Mouse (Mus musculus): Measurements from ENCODE around the gene Nfkb1. TPM values are rescaled to one million over a fixed set of nuclear protein-coding genes. Genes with fewer than 3 reads are reported as not detected.

Nfkb1 gene
- total and polyA plus RNA-seq, 3 experiments = 271 to 369 (median 346) TPM

- Histone ChIP-seq H3K4me1 (ENCODE audit: control insufficient read depth in 1 of 2, insufficient read depth in 2 of 2) (peaks cover 11 to 41% of the 10 kb centered on the region in 2 experiments), H3K79me2 (replicated peaks; ENCODE audit: control insufficient read depth, extremely low read depth, insufficient read depth, poor library complexity, severe bottlenecking) (no peaks in the 10 kb centered on the region), H3K27ac (ENCODE audit: insufficient read depth, low read depth) (no peak overlapping the region), H3K36me3 (replicated peaks in 1 of 2; ENCODE audit: control insufficient read depth in 1 of 2, insufficient read depth in 1 of 2, low read length in 1 of 2) (peaks cover 63 to 76% of the 10 kb centered on the region in 2 experiments), H3K4me2 (ENCODE audit: insufficient read depth, low read depth, poor library complexity, severe bottlenecking) (no peak overlapping the region), H3K9me3 (replicated peaks; ENCODE audit: low read length) (no peaks in the 10 kb centered on the region), H3K9ac (ENCODE audit: insufficient read depth, low read depth) (no peak overlapping the region), H3K27me3 (replicated peaks) (no peaks in the 10 kb centered on the region), H3K4me3 (replicated peaks in 1 of 3; ENCODE audit: low read depth in 2 of 3, low read length in 2 of 3, poor library complexity in 1 of 3) (no peak overlapping the region)
- dilution Hi-C loops (cut with MboI; ENCODE audit: extremely low pct_ligation_motif_present, extremely low pct_unique_long_range_greater_than_20kb, low sequenced_read_pairs) = no loop called here
- no peak for DNase-seq (ENCODE audit: extremely low read depth)
- TF ChIP-seq BHLHE40 (IDR thresholded peaks at IDR 0.05; ENCODE audit: low read depth, low read length) (no peak), TBP (conservative IDR thresholded peaks at IDR 0.05; ENCODE audit: low read depth, low read length) (no peak), MXI1 (IDR thresholded peaks at IDR 0.05; ENCODE audit: low read depth, low read length) (no peak), MAX (IDR thresholded peaks at IDR 0.05; ENCODE audit: low read length) (no peak), IRF4 (IDR thresholded peaks at IDR 0.05; ENCODE audit: low read depth, low read length) (no peak), PAX5 (IDR thresholded peaks at IDR 0.05; ENCODE audit: low read length) (no peak), ZNF384 (IDR thresholded peaks at IDR 0.05; ENCODE audit: low read depth, low read length) (peak; percentile 62)
- in situ Hi-C loops (cut with MboI; ENCODE audit: low pct_ligation_motif_present, low pct_unique_long_range_greater_than_20kb, low sequenced_read_pairs) = no loop called here
Measured at GRCm38 (mm10) chr3:135586060-135586459, 105.3 kb downstream of the Nfkb1 start.

- in situ Hi-C loops (cut with MboI; ENCODE audit: low pct_ligation_motif_present, low pct_unique_long_range_greater_than_20kb, low sequenced_read_pairs) = no loop called here
- no peak overlapping the region for H3K9ac ChIP-seq (ENCODE audit: insufficient read depth, low read depth)
- H3K27ac ChIP-seq (ENCODE audit: insufficient read depth, low read depth) = no peak overlapping the region; the same call in 1 of the 2 replicates
Measured at GRCm38 (mm10) chr3:135585482-135585881, 105.9 kb downstream of the Nfkb1 start.

GRCm38 (mm10) chr3:135582246-135582645, 109.1 kb downstream of the Nfkb1 start:
- H3K4me1 ChIP-seq (ENCODE audit: control insufficient read depth in 1 of 2, insufficient read depth in 2 of 2) = peaks cover 24 to 63% of the 10 kb centered on the region in 2 experiments
- in situ Hi-C loops (cut with MboI; ENCODE audit: low pct_ligation_motif_present, low pct_unique_long_range_greater_than_20kb, low sequenced_read_pairs) (loop anchor here (5.0 kb wide), 2 partner anchors 180 to 300 kb away; partner anchors contain the start of gene Bdh2), dilution Hi-C loops (cut with MboI; ENCODE audit: extremely low pct_ligation_motif_present, extremely low pct_unique_long_range_greater_than_20kb, low sequenced_read_pairs) (no loop called here)
- no peak for TF ChIP-seq JUN (IDR thresholded peaks at IDR 0.05; ENCODE audit: insufficient read depth, low read depth, low read length)
- no peak for TF ChIP-seq MYC (IDR thresholded peaks at IDR 0.05; ENCODE audit: low read depth, low read length)
- no peak for TF ChIP-seq TBP (conservative IDR thresholded peaks at IDR 0.05; ENCODE audit: low read depth, low read length)
- TF ChIP-seq ELF1 (IDR thresholded peaks at IDR 0.05; ENCODE audit: low read depth, low read length) = no peak
- TF ChIP-seq MAFK (IDR thresholded peaks at IDR 0.05; ENCODE audit: insufficient replicate concordance, low read length) = no peak
- TF ChIP-seq SMC3 (IDR thresholded peaks at IDR 0.05; ENCODE audit: low read depth, low read length) = no peak
- TF ChIP-seq KAT2A (IDR thresholded peaks at IDR 0.05; ENCODE audit: insufficient replicate concordance, low read length) = no peak
- 0 out of 2 replicates have a peak, but pooled peaks have one; percentile 2 for TF ChIP-seq RCOR1 (conservative IDR thresholded peaks at IDR 0.05; ENCODE audit: low read depth, low read length)
- TF ChIP-seq NRF1 (IDR thresholded peaks at IDR 0.05; ENCODE audit: low read depth, low read length) = no peak
- TF ChIP-seq RAD21 (IDR thresholded peaks at IDR 0.05; ENCODE audit: low read depth, low read length) = no peak
- TF ChIP-seq ZNF384 (IDR thresholded peaks at IDR 0.05; ENCODE audit: low read depth, low read length) = no peak
- TF ChIP-seq SIN3A (IDR thresholded peaks at IDR 0.05; ENCODE audit: low read length) = no peak
- TF ChIP-seq ETS1 (conservative IDR thresholded peaks at IDR 0.05; ENCODE audit: low read depth, low read length) = no peak
- no peak for TF ChIP-seq CTCF (conservative IDR thresholded peaks at IDR 0.05 in 1 of 2, IDR thresholded peaks at IDR 0.05 in 1 of 2; ENCODE audit: low read depth in 2 of 2, low read length in 2 of 2)
- no peak for TF ChIP-seq NELFE (IDR thresholded peaks at IDR 0.05; ENCODE audit: low read depth, low read length)
- TF ChIP-seq EP300 (IDR thresholded peaks at IDR 0.05; ENCODE audit: low read length) = 0 out of 2 replicates have a peak, but pooled peaks have one; percentile 5
- no peak for TF ChIP-seq CHD1 (IDR thresholded peaks at IDR 0.05; ENCODE audit: low read depth, low read length)
- TF ChIP-seq USF1 (IDR thresholded peaks at IDR 0.05; ENCODE audit: low read depth, low read length) = no peak
- TF ChIP-seq MXI1 (IDR thresholded peaks at IDR 0.05; ENCODE audit: low read depth, low read length) = no peak
- TF ChIP-seq IRF4 (IDR thresholded peaks at IDR 0.05; ENCODE audit: low read depth, low read length) = peak; percentile 3; the same call in 1 of the 2 replicates
- TF ChIP-seq GABPA (IDR thresholded peaks at IDR 0.05; ENCODE audit: insufficient replicate concordance, low read depth, low read length) = no peak
- no peaks in the 10 kb centered on the region for H3K79me2 ChIP-seq (replicated peaks; ENCODE audit: control insufficient read depth, extremely low read depth, insufficient read depth, poor library complexity, severe bottlenecking)
- peak overlapping the region; percentile 33; the same call in 1 of the 2 replicates for H3K4me2 ChIP-seq (ENCODE audit: insufficient read depth, low read depth, poor library complexity, severe bottlenecking)
- DNase-seq (ENCODE audit: extremely low read depth) = no peak
- peak overlapping the region; percentile 14 for H3K9ac ChIP-seq (ENCODE audit: insufficient read depth, low read depth)
- no peaks in the 10 kb centered on the region for H3K27me3 ChIP-seq (replicated peaks)
- H3K9me3 ChIP-seq (replicated peaks; ENCODE audit: low read length) = peaks cover 2% of the 10 kb centered on the region
- H3K27ac ChIP-seq (ENCODE audit: insufficient read depth, low read depth) = no peak overlapping the region
- peak overlapping the region in 1 of 3 experiments; percentile 4 for H3K4me3 ChIP-seq (replicated peaks in 1 of 3; ENCODE audit: low read depth in 2 of 3, low read length in 2 of 3, poor library complexity in 1 of 3)
- H3K36me3 ChIP-seq (replicated peaks in 1 of 2; ENCODE audit: control insufficient read depth in 1 of 2, insufficient read depth in 1 of 2, low read length in 1 of 2) = peaks cover 27 to 38% of the 10 kb centered on the region in 2 experiments

More at GRCm38 (mm10) chr3:135585482-135585881, 105.9 kb downstream of the Nfkb1 start:
- H3K79me2 ChIP-seq (replicated peaks; ENCODE audit: control insufficient read depth, extremely low read depth, insufficient read depth, poor library complexity, severe bottlenecking) = no peaks in the 10 kb centered on the region
- H3K36me3 ChIP-seq (replicated peaks in 1 of 2; ENCODE audit: control insufficient read depth in 1 of 2, insufficient read depth in 1 of 2, low read length in 1 of 2) = peaks cover 58 to 70% of the 10 kb centered on the region in 2 experiments
- peak; percentile 62 for DNase-seq (ENCODE audit: extremely low read depth)
- H3K9me3 ChIP-seq (replicated peaks; ENCODE audit: low read length) = no peaks in the 10 kb centered on the region
- no peaks in the 10 kb centered on the region for H3K27me3 ChIP-seq (replicated peaks)
- dilution Hi-C loops (cut with MboI; ENCODE audit: extremely low pct_ligation_motif_present, extremely low pct_unique_long_range_greater_than_20kb, low sequenced_read_pairs) = no loop called here
- H3K4me2 ChIP-seq (ENCODE audit: insufficient read depth, low read depth, poor library complexity, severe bottlenecking) = no peak overlapping the region
- no peak overlapping the region for H3K4me3 ChIP-seq (replicated peaks in 1 of 3; ENCODE audit: low read depth in 2 of 3, low read length in 2 of 3, poor library complexity in 1 of 3)
- TF ChIP-seq SIN3A (IDR thresholded peaks at IDR 0.05; ENCODE audit: low read length) (0 out of 2 replicates have a peak, but pooled peaks have one; percentile 27), POLR2A (IDR thresholded peaks at IDR 0.05; ENCODE audit: low read depth, low read length) (peak; percentile 38; the same call in 1 of the 2 replicates), ZMIZ1 (IDR thresholded peaks at IDR 0.05; ENCODE audit: low read depth, low read length) (no peak), CHD2 (IDR thresholded peaks at IDR 0.05; ENCODE audit: low read length) (no peak)
- H3K4me1 ChIP-seq (ENCODE audit: control insufficient read depth in 1 of 2, insufficient read depth in 2 of 2) = peaks cover 16 to 47% of the 10 kb centered on the region in 2 experiments

Measured in CH12.LX (cell line).